Mouse (Mus musculus): Measurements from ENCODE around the gene Gm6034.
"Not testable (repeated sequence)": the region's sequence is repeated elsewhere in the genome, so short reads cannot be mapped to it uniquely, and the experiment has no call there.

DNA sequence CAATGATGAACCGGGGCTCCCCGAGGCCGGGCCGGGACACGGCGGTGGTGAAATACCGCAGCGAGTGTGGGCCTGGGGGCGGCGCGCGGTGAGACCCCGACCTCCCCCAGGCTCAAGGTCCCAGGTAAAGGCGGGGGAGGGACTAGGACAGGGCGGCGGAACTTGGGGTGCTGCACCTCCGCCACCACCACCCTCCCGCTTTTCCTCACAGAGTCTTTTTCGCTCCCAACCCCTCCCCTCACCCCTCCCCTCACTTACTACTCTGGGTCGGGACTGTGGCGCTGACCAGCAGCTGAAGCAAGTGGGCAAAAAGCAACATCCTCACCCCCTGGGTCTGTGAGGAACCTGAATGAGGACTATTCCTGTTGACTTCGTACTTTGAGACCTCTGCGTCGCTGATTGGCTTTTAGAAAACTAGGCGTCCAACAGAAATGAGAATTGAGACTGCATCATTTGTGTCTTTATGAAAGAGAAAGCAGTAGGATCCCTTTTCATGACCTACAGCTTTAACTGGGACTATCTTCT is 10.3 kb upstream of the Gm6034 start, which contains the start of gene H2-T23:
- TF ChIP-seq ZNF384 (IDR thresholded peaks at IDR 0.05; ENCODE audit: low read depth, low read length); MAFK (IDR thresholded peaks at IDR 0.05; ENCODE audit: insufficient read depth, low read depth, low read length): not testable (repeated sequence)
